In the genomic region with DNA sequence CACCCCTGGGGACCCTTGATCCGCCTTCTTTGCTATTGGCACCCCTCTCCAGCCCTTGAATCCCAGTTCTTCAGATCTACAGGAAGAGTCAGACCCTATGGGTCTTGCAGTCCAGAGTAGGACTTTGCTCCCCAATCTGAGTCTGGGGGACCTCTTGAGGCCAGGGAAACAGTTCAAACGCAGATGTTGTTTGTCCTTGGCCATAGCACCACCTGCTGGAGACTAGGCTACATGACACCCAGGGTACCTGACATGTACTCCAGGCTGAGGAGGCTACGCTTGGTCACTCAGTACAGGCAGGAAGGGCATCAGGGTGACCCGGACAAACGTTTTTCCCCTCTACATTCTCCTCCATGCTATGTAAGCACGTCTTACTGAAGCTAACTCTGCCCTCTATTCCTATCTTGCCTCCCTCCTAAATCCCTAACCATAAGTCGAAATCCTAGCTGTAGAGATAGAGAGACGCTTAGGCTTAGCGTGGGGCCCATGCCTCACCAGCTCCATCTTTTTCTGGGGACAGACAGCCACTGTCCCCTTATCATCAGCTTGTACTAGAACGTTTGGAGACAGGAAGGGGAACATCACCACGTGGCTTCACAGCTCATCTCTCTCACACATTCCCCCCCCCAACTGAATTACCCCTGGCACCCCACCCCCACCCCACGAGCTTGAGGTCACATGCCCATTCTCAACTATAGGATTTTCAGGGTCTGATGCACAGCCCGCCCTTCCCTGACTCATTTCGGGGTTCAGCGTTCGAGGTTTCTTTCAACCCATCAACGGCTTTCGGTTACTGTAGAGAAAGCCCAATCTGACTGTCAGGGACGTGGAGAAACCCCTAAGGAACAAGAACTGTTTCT, we compare ENCODE assay signal across 8 mouse cellular contexts. TPM values are rescaled to one million over a fixed set of nuclear protein-coding genes. Genes with fewer than 3 reads are reported as not detected.
DNase-seq lines count a peak whose midpoint lies in the region; ATAC-seq and TF ChIP-seq lines count a peak whose summit lies in the region.

No protein-coding gene starts in this region.

- no peak overlapping the region for H3K4me3 ChIP-seq in intestine, embryonic 14.5 days (ENCODE audit: low read depth, low read length)
- H3K4me3 ChIP-seq in midbrain, embryonic 12.5 days, result no peak overlapping the region
- peak overlapping the region; percentile 18; the same call in 1 of the 2 replicates for H3K4me3 ChIP-seq in spleen, adult 2 months (ENCODE audit: extremely low read depth, insufficient read depth, insufficient read length)

- TF ChIP-seq POLR2A in spleen, adult 2 months (IDR thresholded peaks at IDR 0.05; ENCODE audit: low read depth, low read length), result no peak

- H3K27ac ChIP-seq in intestine, embryonic 14.5 days (ENCODE audit: low read depth), result peak overlapping the region; percentile 97
- H3K27ac ChIP-seq in midbrain, embryonic 12.5 days (replicated peaks), result no peak overlapping the region
- H3K27ac ChIP-seq in spleen, adult 2 months (ENCODE audit: insufficient read depth, low read length), result peak overlapping the region; percentile 92

- H3K9me3 ChIP-seq in intestine, embryonic 14.5 days (ENCODE audit: control insufficient read depth, low read length), result no peaks in the 10 kb centered on the region
- H3K9me3 ChIP-seq in midbrain, embryonic 12.5 days, result no peaks in the 10 kb centered on the region

- no peaks in the 10 kb centered on the region for H3K36me3 ChIP-seq in intestine, embryonic 14.5 days (ENCODE audit: control insufficient read depth, insufficient read depth, low read length)
- H3K36me3 ChIP-seq in midbrain, embryonic 12.5 days, result no peaks in the 10 kb centered on the region
- peaks cover 33% of the 10 kb centered on the region for H3K36me3 ChIP-seq in spleen, adult 2 months (ENCODE audit: control insufficient read depth, insufficient read depth, low read length)

- H3K4me2 ChIP-seq in intestine, embryonic 14.5 days (ENCODE audit: low read length), result peak overlapping the region; percentile 38; the same call in 1 of the 2 replicates
- H3K4me2 ChIP-seq in midbrain, embryonic 12.5 days (replicated peaks), result no peak overlapping the region

- intact Hi-C loops in gastrocnemius, postnatal 14 days (cut with DNase I; ENCODE audit: low total_unique reads), result loop anchor here (2.0 to 5.0 kb wide), 2 partner anchors 109 to 163 kb away; partner anchors contain the start of gene Igfbp4
- intact Hi-C loops in left cerebral cortex, postnatal 36 days (cut with DNase I), result loop anchor here (2.0 to 5.0 kb wide), 4 partner anchors 38 to 228 kb away; partner anchors contain the start of gene Gjd3

- peak; percentile 74 for ATAC-seq in common myeloid progenitor, adult 5-6 weeks (replicated peaks; ENCODE audit: low read depth, poor library complexity, severe bottlenecking)
- peak; percentile 62; the same call in 1 of the 2 replicates for ATAC-seq in intestine, embryonic 14.5 days (replicated peaks; ENCODE audit: low FRiP score, low TSS enrichment, low read depth)
- peak; percentile 57; the same call in 1 of the 2 replicates for ATAC-seq in midbrain, embryonic 12.5 days (ENCODE audit: low FRiP score, low read depth)

- peaks cover 38% of the 10 kb centered on the region for H3K4me1 ChIP-seq in intestine, embryonic 14.5 days (replicated peaks; ENCODE audit: control insufficient read depth, insufficient read depth, low read length)
- H3K4me1 ChIP-seq in midbrain, embryonic 12.5 days, result peaks cover 27% of the 10 kb centered on the region
- H3K4me1 ChIP-seq in spleen, adult 2 months (ENCODE audit: control insufficient read depth, insufficient read depth, insufficient read length), result peaks cover 36% of the 10 kb centered on the region

- H3K9ac ChIP-seq in intestine, embryonic 14.5 days (ENCODE audit: low read length), result 0 out of 2 replicates have a peak overlapping the region, but pooled peaks have one; percentile 5
- no peak overlapping the region for H3K9ac ChIP-seq in midbrain, embryonic 12.5 days (replicated peaks)

- peak; percentile 85 for DNase-seq in ovary, postnatal 14 days (ENCODE audit: low spot score)
- DNase-seq in ovary, adult 18-20 months (ENCODE audit: low spot score), result no peak
- DNase-seq in gastrocnemius, postnatal 14 days, result peak; percentile 73
- DNase-seq in intestine, embryonic 14.5 days (ENCODE audit: low spot score), result peak; percentile 93
- DNase-seq in left cerebral cortex, postnatal 36 days (ENCODE audit: low spot score in 2 of 2), result peak; percentile 79
- peak; percentile 81 to 82 for DNase-seq in spleen, adult 2 months (ENCODE audit: low read depth in 1 of 2, low spot score in 2 of 2)

- WGBS in intestine, embryonic 14.5 days, result 51% methylated on average over 19 of the region's 19 CpGs
- WGBS in midbrain, embryonic 12.5 days, result 55% methylated on average over 19 of the region's 19 CpGs
- WGBS in spleen, adult 2 months, result 23% methylated on average over 19 of the region's 19 CpGs

- H3K27me3 ChIP-seq in intestine, embryonic 14.5 days (replicated peaks; ENCODE audit: control insufficient read depth, insufficient read depth, low read length), result no peaks in the 10 kb centered on the region
- peaks cover 11% of the 10 kb centered on the region; the same call in 1 of the 2 replicates for H3K27me3 ChIP-seq in midbrain, embryonic 12.5 days
- H3K27me3 ChIP-seq in spleen, adult 2 months (ENCODE audit: control insufficient read depth, insufficient read depth, low read length), result no peaks in the 10 kb centered on the region

- peak; percentile 90; the same call in 1 of the 2 replicates for TF ChIP-seq CTCF in spleen, adult 2 months (IDR thresholded peaks at IDR 0.05; ENCODE audit: extremely low read depth, insufficient read depth, insufficient read length, insufficient replicate concordance)

RNA-seq across cellular contexts. Expression of gene Ccr7, which starts 4.7 kb away (rescaled TPM):
- not detected in 2 replicates for total RNA-seq in common myeloid progenitor, adult 5-6 weeks (2017)
- under 1 TPM; 0.10 to 0.11 TPM for total RNA-seq in gastrocnemius, postnatal 14 days (2021)
- polyA plus RNA-seq in intestine, embryonic 14.5 days (2014; fragmentation: Nextera tagmentation; extraction: Ambion mirVana), result 0.35 and 0.61 TPM in 2 replicates
- total RNA-seq in left cerebral cortex, postnatal 36 days (2021), result not detected
- polyA plus RNA-seq in midbrain, embryonic 12.5 days (2016; fragmentation: Nextera tagmentation; extraction: Ambion mirVana), result 0.11 TPM in 1 of 2 replicates, not detected in the other
- 135 and 194 TPM in 2 replicates for polyA plus RNA-seq in spleen, adult 2 months (2012; rRNA removed)
